Mouse (Mus musculus) olfactory bulb, adult 2 months (tissue): Measurements from ENCODE around the gene Uvrag.

Experiments used
- CTCF ChIP-seq: fragments of 200-500 bp; IDR thresholded peaks from 2 replicates; pipeline ENCODE4 v1.5.1; 2012; ENCODE audit warnings: low read depth, mild to moderate bottlenecking, low read length, moderate library complexity; ENCODE audit not compliant: insufficient read depth
- POLR2A ChIP-seq: fragments of 200-500 bp; IDR thresholded peaks from 2 replicates; pipeline ENCODE4 v1.6.1; 2012; ENCODE audit warnings: mild to moderate bottlenecking, low read depth, low read length, moderate library complexity; ENCODE audit not compliant: insufficient read depth

DNA sequence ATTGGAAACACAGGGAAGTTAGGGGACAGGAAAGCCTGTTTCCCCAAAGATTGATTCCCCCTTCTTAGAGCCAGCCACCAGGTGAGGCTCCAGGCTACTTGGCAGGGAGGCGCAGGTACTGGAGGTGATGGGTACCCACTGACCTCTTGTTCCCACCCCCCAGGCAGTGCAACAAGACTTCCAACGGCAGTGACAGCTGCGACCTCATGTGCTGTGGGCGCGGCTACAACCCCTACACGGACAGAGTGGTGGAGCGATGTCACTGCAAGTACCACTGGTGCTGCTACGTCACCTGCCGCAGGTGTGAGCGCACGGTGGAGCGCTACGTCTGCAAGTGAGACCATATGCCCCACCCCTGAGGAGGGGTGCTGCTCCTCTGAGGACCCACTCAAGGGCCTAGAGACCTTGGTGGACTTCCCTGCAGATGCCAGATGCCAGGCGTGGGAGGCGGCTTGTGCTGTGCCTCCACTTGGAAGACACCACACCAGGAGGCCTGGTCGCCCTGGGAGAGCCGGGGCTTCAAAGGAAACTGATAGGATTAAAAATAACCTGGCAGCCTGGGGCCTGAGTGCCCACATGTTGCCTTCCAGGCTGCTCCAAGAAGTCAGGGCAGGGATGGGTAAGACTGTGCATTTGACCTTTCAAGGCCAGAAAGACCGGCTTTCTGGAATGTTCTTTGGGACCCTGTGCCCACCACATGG lies 287.8 kb downstream of the Uvrag start:
- TF ChIP-seq POLR2A (no peak), CTCF (no peak)
